Mouse (Mus musculus): ENCODE measurements at regions not wholly inside any gene's neighbourhood (a gene's known extent, or its start where the extent isn't known, plus 50 kb on each side); places are given as distances from the start of the nearest gene placed in this dataset.

DNA sequence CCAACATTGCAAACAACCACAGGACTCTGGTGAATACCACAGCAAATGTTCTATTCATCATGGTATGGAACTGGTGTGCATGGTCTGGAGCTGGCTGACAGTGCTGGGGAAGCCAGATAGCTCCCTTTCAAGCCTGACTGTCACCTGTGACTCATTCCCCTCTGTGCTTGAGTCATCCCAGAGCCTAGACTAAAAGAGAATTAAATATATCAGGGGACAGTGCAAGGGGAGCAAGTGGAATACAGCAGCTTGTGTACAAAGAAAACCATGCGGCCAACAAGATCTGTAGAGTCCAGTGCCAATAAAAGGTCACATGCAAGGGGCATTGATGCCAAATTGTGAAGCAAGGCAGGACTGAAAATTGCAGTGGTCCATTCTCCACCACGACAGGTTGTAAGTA, 117.7 kb downstream of the Pah start:
- no peaks in the 10 kb centered on the region for H3K36me3 ChIP-seq
- no peak overlapping the region for H3K4me3 ChIP-seq
- ATAC-seq (ENCODE audit: insufficient number of reproducible peaks, insufficient read depth, low FRiP score, low TSS enrichment), result no peak
- no peaks in the 10 kb centered on the region for H3K9me3 ChIP-seq
- no peak overlapping the region for H3K9ac ChIP-seq
- H3K4me1 ChIP-seq, result no peaks in the 10 kb centered on the region
- no peaks in the 10 kb centered on the region for H3K27me3 ChIP-seq
- no peak overlapping the region for H3K27ac ChIP-seq
- H3K4me2 ChIP-seq (replicated peaks), result no peak overlapping the region
- 83% methylated on average over 2 of the region's 2 CpGs for WGBS

DNA sequence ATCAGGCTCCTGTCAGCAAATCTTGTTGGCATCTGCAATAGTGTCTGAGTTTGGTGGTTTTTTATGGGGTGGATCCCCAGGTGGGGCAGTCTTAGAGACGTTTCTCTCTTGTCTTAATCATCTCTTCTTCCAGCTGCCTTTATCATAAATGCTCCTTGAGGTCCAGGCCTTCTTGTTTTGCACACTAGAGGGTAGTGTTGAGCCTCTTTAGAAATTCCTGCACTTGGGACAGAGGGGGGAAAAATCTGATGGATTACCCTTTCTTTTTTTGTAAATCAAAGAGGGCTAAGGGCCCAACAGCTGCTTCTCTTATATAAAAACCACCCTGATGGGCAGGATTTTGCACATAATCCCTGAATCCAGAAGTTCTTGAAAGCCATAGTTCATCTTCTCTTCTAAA, 127.5 kb downstream of the Pah start:
- Histone ChIP-seq H3K9ac (no peak overlapping the region), H3K27ac (no peak overlapping the region), H3K4me3 (no peak overlapping the region), H3K4me2 (replicated peaks) (no peak overlapping the region), H3K9me3 (no peaks in the 10 kb centered on the region), H3K36me3 (no peaks in the 10 kb centered on the region), H3K4me1 (no peaks in the 10 kb centered on the region), H3K27me3 (no peaks in the 10 kb centered on the region)
- 13% methylated on average over 1 of the region's 1 CpGs for WGBS
- no peak for ATAC-seq (ENCODE audit: insufficient number of reproducible peaks, insufficient read depth, low FRiP score, low TSS enrichment)

DNA sequence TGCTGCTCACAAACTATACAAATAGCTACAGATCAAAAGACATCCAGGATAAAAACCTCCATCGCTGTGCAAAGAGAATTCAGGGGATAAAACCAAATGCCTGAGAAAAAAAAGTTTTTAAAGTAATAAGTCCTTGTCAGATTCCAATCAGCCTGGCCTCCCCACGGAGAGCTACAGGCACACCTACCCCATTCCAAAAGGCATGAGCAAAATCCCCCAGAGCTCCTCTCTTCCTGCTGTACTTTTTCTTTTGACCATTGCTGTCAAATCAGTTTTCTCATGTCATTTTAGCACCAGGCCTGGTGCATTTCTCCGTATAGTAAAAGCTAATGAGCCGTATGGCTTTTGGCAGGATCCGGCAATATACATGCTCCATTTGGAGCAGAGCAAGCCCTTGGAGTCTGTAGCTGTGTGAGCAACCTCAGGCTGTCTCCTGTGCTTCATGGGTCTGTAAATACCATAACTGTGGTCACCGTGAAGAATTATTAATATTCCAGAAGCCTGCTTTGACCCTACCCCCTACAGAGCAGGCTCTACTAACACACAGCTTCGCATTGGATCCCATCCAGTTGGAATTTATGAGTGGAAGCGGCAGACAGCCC, 130.6 kb downstream of the Pah start:
- no peak for ATAC-seq (ENCODE audit: insufficient number of reproducible peaks, insufficient read depth, low FRiP score, low TSS enrichment)
- Histone ChIP-seq H3K4me2 (replicated peaks) (no peak overlapping the region), H3K4me3 (no peak overlapping the region), H3K27ac (no peak overlapping the region), H3K9ac (no peak overlapping the region), H3K4me1 (no peaks in the 10 kb centered on the region), H3K9me3 (no peaks in the 10 kb centered on the region), H3K27me3 (no peaks in the 10 kb centered on the region), H3K36me3 (no peaks in the 10 kb centered on the region)
- 77% methylated on average over 8 of the region's 8 CpGs for WGBS

DNA sequence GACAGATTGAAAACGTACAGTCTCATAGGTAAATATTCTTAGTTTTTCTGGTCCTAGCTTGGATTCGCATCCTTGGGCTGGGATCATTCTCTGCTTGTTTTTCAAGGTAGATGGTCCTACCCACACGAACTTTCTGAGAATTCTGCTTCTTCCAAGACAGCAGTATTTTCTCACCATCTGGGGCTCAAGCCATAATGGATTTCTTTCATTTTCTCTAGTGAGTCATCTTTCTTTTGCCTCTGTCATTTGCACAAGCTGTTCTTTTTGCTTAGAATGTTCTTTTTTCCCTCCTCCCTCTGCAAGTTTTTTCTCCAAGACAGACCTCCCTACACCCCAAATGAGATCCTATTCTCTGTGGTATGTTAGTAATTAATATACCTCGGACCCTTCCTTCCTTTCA, 132.5 kb downstream of the Pah start:
- Histone ChIP-seq H3K9ac (no peak overlapping the region), H3K9me3 (no peaks in the 10 kb centered on the region), H3K36me3 (no peaks in the 10 kb centered on the region), H3K27me3 (no peaks in the 10 kb centered on the region), H3K4me1 (no peaks in the 10 kb centered on the region), H3K4me3 (no peak overlapping the region), H3K27ac (no peak overlapping the region), H3K4me2 (replicated peaks) (no peak overlapping the region)
- ATAC-seq (ENCODE audit: insufficient number of reproducible peaks, insufficient read depth, low FRiP score, low TSS enrichment), result no peak
- WGBS, result 70% methylated on average over 4 of the region's 4 CpGs

DNA sequence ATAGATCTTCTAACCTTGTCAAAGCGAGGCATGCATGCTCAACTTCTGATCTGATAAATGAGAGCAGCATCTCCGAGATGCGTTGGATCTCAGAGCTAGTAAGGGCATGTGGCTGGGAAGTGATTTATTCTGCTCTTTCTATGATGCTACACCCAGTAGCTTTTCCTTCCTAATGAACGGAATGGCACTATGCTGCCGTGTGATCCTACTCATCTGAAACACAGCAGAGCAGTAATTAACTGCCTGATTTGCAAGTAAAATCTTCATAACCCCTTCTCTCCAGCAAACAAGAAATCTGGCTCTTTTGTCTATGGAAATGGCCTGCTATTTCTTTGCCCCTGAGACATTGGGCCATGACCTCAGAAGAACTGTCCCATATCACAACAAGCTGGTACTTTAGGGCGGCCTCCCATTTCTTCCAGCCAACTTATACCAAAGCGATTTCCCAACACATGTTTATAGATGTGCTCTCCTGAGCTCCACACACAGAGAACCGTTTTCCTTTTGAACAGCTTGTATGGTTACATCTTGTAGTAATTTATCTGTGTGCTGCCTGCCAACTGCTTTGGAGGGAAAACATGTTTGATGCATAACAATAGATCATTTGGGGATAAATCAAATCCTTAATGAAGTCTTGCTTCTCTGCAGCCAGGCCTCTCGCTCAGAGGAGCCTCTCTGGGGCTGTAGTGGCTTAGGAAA, 144.6 kb downstream of the Pah start:
- no peaks in the 10 kb centered on the region for H3K9me3 ChIP-seq
- H3K36me3 ChIP-seq, result no peaks in the 10 kb centered on the region
- no peak for ATAC-seq (ENCODE audit: insufficient number of reproducible peaks, insufficient read depth, low FRiP score, low TSS enrichment)
- H3K4me2 ChIP-seq (replicated peaks), result no peak overlapping the region
- no peaks in the 10 kb centered on the region for H3K4me1 ChIP-seq
- 73% methylated on average over 9 of the region's 9 CpGs for WGBS
- H3K27ac ChIP-seq, result no peak overlapping the region
- H3K4me3 ChIP-seq, result no peak overlapping the region
- H3K9ac ChIP-seq, result no peak overlapping the region
- H3K27me3 ChIP-seq, result no peaks in the 10 kb centered on the region

DNA sequence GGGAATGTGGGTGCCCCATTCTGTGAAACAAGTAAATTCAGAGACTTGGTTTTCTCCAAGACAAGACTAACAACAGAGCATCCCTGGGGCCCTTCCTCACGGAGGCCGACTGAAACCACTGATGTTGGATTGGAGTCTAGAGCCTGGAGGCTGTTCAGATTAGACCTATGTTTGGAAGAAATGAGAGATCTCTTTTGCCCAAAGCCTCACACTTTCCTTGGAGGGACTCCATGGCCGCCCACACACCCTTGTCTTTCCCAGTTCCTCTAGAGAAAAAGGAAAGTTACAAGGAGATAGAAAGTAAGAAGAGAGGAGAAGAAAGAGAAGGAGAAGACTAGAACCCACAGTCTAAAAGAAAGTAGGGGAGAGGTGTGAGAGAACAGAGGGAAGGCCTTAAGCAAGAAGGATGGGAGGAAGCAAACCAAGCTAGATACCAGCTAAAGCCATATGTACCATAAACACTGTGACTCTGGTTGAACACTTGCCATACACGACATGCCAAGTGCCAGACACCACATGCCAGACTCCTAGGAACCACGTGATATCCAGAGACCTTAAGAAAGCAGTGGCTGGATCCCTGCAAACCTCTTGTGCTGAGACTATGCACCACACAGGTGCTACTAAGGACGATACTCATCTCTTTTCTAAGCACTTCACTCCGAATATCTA, 145.3 kb downstream of the Pah start:
- 76% methylated on average over 7 of the region's 7 CpGs for WGBS

DNA sequence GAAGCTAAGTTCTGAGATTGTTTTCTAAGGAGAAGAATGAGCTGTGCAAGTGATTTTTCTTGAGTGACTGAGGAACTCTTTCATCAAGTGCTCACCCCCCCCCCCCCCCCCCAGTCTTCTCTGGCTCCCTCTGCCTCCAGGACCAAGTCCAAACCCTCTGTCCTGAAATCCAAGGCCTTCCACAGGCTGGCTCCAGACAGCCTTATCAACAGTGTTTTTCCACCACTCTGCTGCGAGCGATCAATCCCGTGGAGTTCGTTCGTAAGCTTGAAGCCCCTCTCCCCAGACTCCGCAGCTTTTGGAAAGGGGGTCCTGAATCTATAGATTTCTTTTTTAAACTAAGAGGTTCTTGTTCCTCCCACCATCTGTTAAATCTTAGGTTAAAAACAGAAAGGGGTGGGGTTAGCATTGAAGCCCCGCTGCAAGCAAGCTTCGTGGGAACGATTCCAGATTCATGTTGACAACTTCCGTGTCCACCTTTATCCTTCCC, 146.1 kb downstream of the Pah start:
- 79% methylated on average over 10 of the region's 10 CpGs for WGBS
- H3K27me3 ChIP-seq, result no peaks in the 10 kb centered on the region
- 0 out of 2 replicates have a peak, but pooled peaks have one; percentile 3 for ATAC-seq (ENCODE audit: insufficient number of reproducible peaks, insufficient read depth, low FRiP score, low TSS enrichment)

More for the DNA sequence above, 145.3 kb downstream of the Pah start:
- Histone ChIP-seq H3K36me3 (no peaks in the 10 kb centered on the region), H3K27me3 (no peaks in the 10 kb centered on the region), H3K4me3 (no peak overlapping the region), H3K4me2 (replicated peaks) (no peak overlapping the region), H3K9me3 (no peaks in the 10 kb centered on the region), H3K27ac (no peak overlapping the region), H3K4me1 (no peaks in the 10 kb centered on the region), H3K9ac (no peak overlapping the region)
- ATAC-seq (ENCODE audit: insufficient number of reproducible peaks, insufficient read depth, low FRiP score, low TSS enrichment), result no peak

DNA sequence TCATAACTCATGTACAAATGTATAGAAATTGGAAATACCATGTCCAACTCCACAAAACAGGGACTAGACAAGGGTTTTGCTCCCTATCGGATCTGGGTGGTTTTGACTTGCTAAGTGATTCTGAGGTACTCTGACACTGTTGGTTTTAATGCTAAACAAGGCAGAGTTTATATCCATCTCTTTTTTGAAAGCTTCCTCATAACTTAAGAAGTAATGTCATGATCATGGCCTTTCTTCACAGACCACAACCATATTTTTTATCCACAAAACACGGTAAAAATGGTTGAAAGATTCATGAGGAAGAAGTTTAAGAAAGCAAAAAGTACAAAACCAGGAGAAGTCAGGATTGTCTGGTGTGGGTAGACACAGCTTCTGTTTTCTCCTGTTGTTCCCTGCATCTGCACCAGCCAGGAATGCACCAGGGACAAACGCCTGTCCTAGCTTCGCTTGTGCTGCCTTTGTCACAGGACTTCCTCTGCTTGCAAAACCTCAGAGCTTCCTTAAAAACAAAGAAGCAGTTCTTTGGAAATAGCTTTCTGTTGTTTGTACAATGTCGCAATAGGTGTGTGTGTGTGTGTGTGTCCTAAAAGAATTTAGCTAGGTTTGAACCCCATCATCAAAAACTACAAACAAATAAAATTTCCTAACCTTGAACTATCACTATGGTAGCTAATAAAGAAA, 153.3 kb downstream of the Pah start:
- no peak for ATAC-seq (ENCODE audit: insufficient number of reproducible peaks, insufficient read depth, low FRiP score, low TSS enrichment)
- Histone ChIP-seq H3K36me3 (no peaks in the 10 kb centered on the region), H3K27ac (no peak overlapping the region), H3K9me3 (no peaks in the 10 kb centered on the region), H3K4me1 (no peaks in the 10 kb centered on the region), H3K4me2 (replicated peaks) (no peak overlapping the region), H3K27me3 (no peaks in the 10 kb centered on the region), H3K9ac (no peak overlapping the region), H3K4me3 (no peak overlapping the region)
- 77% methylated on average over 5 of the region's 5 CpGs for WGBS

More for the DNA sequence above, 146.1 kb downstream of the Pah start:
- H3K27ac ChIP-seq, result no peak overlapping the region
- H3K9me3 ChIP-seq, result no peaks in the 10 kb centered on the region
- no peak overlapping the region for H3K4me3 ChIP-seq
- H3K4me1 ChIP-seq, result no peaks in the 10 kb centered on the region
- H3K4me2 ChIP-seq (replicated peaks), result no peak overlapping the region
- H3K36me3 ChIP-seq, result no peaks in the 10 kb centered on the region
- H3K9ac ChIP-seq, result no peak overlapping the region

DNA sequence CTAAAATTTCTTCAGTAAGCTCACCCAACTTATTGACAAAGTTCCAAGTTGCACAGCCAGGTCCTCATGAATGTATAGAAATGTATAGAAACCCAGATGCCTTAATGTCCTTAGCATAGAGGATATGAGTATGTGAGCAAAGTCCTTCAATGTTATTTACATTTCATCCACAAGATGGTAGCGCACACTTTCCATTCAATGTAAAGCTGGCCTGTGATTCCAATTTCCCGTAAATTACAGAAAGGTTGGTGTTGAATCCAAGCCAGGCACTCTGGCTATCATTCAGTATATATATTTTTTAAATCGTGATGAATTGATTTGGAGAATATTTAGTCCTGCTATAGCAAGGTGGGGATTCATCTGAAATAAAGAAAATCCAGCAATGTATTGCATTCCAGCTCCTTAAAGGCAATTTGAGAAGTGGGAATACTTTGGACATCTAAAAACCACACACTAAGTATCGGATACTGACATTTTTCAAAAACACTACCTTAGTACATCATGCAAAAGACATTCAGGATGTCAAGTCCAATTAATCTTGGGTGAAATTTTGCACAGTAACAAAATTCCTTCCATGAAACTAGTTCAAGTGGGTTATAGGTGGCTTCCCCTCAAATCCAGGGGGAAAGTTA, 154.6 kb downstream of the Pah start:
- Histone ChIP-seq H3K9ac (no peak overlapping the region), H3K27ac (no peak overlapping the region), H3K9me3 (no peaks in the 10 kb centered on the region), H3K27me3 (no peaks in the 10 kb centered on the region), H3K36me3 (no peaks in the 10 kb centered on the region), H3K4me1 (no peaks in the 10 kb centered on the region), H3K4me2 (replicated peaks) (no peak overlapping the region), H3K4me3 (no peak overlapping the region)
- 53% methylated on average over 4 of the region's 4 CpGs for WGBS
- 0 out of 2 replicates have a peak, but pooled peaks have one; percentile 47 for ATAC-seq (ENCODE audit: insufficient number of reproducible peaks, insufficient read depth, low FRiP score, low TSS enrichment)

DNA sequence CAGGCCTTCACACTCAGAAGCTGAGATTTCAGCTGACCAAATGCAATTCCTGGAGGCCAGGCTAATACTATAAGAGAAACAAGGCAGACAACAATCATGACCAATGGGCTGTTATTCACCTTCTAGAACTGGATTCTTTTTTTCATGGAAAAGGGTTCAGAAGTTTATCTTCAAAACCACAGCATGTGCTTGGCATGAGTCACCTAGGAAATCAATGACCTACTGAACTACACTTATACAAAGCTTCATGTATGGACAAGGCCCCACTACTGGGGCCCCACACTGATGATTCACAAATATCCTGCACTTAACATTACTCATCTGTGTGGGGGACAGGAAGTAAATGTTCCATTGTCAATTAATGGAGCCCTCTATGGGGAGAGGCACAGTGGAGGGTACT, 157.4 kb downstream of the Pah start:
- Histone ChIP-seq H3K4me2 (replicated peaks) (no peak overlapping the region), H3K27me3 (no peaks in the 10 kb centered on the region), H3K36me3 (no peaks in the 10 kb centered on the region), H3K4me1 (no peaks in the 10 kb centered on the region), H3K9ac (no peak overlapping the region), H3K9me3 (no peaks in the 10 kb centered on the region), H3K27ac (no peak overlapping the region), H3K4me3 (no peak overlapping the region)
- no peak for ATAC-seq (ENCODE audit: insufficient number of reproducible peaks, insufficient read depth, low FRiP score, low TSS enrichment)

DNA sequence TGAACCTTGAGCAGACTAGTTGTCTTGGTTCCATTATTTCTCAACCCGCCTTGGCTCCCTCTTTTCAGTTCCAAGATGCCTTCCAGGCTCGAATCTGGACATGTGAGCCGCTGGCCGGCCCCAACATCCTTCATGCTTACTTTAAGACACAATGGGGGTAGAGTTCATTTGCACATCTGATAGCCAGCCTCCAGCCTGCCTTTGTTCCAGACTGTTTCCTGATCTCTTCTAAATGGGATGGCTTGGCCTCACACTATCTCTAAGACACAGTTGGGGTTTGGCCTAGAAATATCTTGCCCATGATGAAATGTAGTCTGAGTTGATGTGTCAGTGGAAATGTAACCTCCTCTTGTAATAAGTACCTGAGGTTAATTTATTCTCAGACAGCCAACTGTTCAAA, 164.7 kb downstream of the Pah start:
- no peaks in the 10 kb centered on the region for H3K4me1 ChIP-seq
- no peak overlapping the region for H3K4me2 ChIP-seq (replicated peaks)
- no peaks in the 10 kb centered on the region for H3K36me3 ChIP-seq
- no peaks in the 10 kb centered on the region for H3K9me3 ChIP-seq
- WGBS, result 79% methylated on average over 4 of the region's 4 CpGs
- no peak overlapping the region for H3K27ac ChIP-seq
- H3K27me3 ChIP-seq, result no peaks in the 10 kb centered on the region
- ATAC-seq (ENCODE audit: insufficient number of reproducible peaks, insufficient read depth, low FRiP score, low TSS enrichment), result no peak
- H3K4me3 ChIP-seq, result no peak overlapping the region
- H3K9ac ChIP-seq, result no peak overlapping the region
